Mouse (Mus musculus) E14TG2a.4 (cell line): ENCODE results near the gene Tfip11.

Experiments used
- CTCF ChIP-seq: conservative IDR thresholded peaks from 2 replicates; pipeline ENCODE4 v1.5.1; 2014; ENCODE audit warnings: low read length
- NANOG ChIP-seq: IDR thresholded peaks from 2 replicates; pipeline ENCODE4 v1.6.1; 2014; ENCODE audit warnings: borderline replicate concordance, low read length, mixed read lengths

DNA sequence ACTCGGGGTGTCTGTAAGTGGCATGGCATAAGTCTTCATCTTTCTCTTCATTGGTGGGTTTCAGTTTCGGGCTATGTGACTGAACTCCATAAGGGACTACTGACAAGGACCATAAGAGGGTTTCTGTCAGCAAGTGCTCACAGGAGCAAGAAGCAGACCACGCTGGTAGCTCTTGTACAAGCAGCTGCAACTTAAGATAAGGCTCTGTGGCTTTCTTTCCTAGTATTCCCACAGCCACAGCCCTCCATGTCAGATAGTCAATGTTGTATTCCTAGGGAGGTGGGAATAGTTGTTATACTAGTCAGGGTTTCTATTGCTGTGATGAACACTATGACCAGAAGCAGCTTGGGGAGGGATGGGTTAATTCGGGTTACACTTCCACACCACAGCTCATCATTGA lies 33.4 kb downstream of the Tfip11 start:
- no peak for TF ChIP-seq CTCF
- TF ChIP-seq NANOG = no peak
